Mouse (Mus musculus) heart, postnatal 14 days (tissue): ENCODE measurements at regions not wholly inside any gene's neighbourhood (a gene's known extent, or its start where the extent isn't known, plus 50 kb on each side); places are given as distances from the start of the nearest gene placed in this dataset.
"Not testable (repeated sequence)": the region's sequence is repeated elsewhere in the genome, so short reads cannot be mapped to it uniquely, and the experiment has no call there.

ENCODE experiments used
- DNase-seq, 2 experiments: peaks; one replicate each; pipeline ENCODE4 v3.0.0; 2021 to 2022
- intact Hi-C: fragments of 180-260 bp; cut with DNase I; formaldehyde crosslinking; loops from one replicate; pipeline ENCODE4 v1.15.1; 2025

GRCm38 (mm10) chr15:96031085-96031780 is 240.6 kb downstream of the Ano6 start:
- intact Hi-C loops = no loop called here
- no peak for DNase-seq

- no peak for DNase-seq
- intact Hi-C loops = no loop called here
These were observed 244.6 kb downstream of the Ano6 start for GRCm38 (mm10) chr15:96035273-96035672.

GRCm38 (mm10) chr15:96045561-96045960 is 241.8 kb upstream of the Arid2 start:
- intact Hi-C loops = no loop called here
- DNase-seq = no peak

- intact Hi-C loops = no loop called here
These were observed 240.7 kb upstream of the Arid2 start for GRCm38 (mm10) chr15:96046651-96047050.

GRCm38 (mm10) chr15:96050416-96050815 is 236.9 kb upstream of the Arid2 start:
- DNase-seq = no peak
- intact Hi-C loops = no loop called here

More at GRCm38 (mm10) chr15:96046651-96047050, 240.7 kb upstream of the Arid2 start:
- DNase-seq = no peak

- no peak for DNase-seq
- intact Hi-C loops = no loop called here
These were observed 234.7 kb upstream of the Arid2 start for GRCm38 (mm10) chr15:96052586-96052985.

GRCm38 (mm10) chr15:96055361-96055760 is 232.0 kb upstream of the Arid2 start:
- intact Hi-C loops = no loop called here
- DNase-seq = no peak

GRCm38 (mm10) chr15:96055796-96056473 is 231.4 kb upstream of the Arid2 start:
- intact Hi-C loops = no loop called here
- no peak for DNase-seq

GRCm38 (mm10) chr15:96059623-96060022 is 227.7 kb upstream of the Arid2 start:
- intact Hi-C loops = no loop called here
- peak in 1 of 2 experiments; percentile 15 for DNase-seq

- intact Hi-C loops = no loop called here
- DNase-seq = no peak
These were observed 222.7 kb upstream of the Arid2 start for GRCm38 (mm10) chr15:96064499-96065217.

GRCm38 (mm10) chr15:96075615-96076014 is 211.7 kb upstream of the Arid2 start:
- no peak for DNase-seq
- intact Hi-C loops = no loop called here

- no peak for DNase-seq
These were observed 209.6 kb upstream of the Arid2 start for GRCm38 (mm10) chr15:96077756-96078155.

GRCm38 (mm10) chr15:96078580-96078979 is 208.7 kb upstream of the Arid2 start:
- no peak for DNase-seq
- intact Hi-C loops = no loop called here

More at GRCm38 (mm10) chr15:96077756-96078155, 209.6 kb upstream of the Arid2 start:
- intact Hi-C loops = no loop called here

- intact Hi-C loops = no loop called here
- DNase-seq = no peak
These were observed 197.6 kb upstream of the Arid2 start for GRCm38 (mm10) chr15:96089676-96090075.

GRCm38 (mm10) chr15:96096438-96096837 is 190.9 kb upstream of the Arid2 start:
- intact Hi-C loops = no loop called here
- no peak for DNase-seq

- intact Hi-C loops = no loop called here
- no peak for DNase-seq
These were observed 188.5 kb upstream of the Arid2 start for GRCm38 (mm10) chr15:96098821-96099220.

GRCm38 (mm10) chr15:96099844-96100640 is 187.3 kb upstream of the Arid2 start:
- DNase-seq, intact Hi-C loops: not testable (repeated sequence)

GRCm38 (mm10) chr15:96103737-96104136 is 183.6 kb upstream of the Arid2 start:
- intact Hi-C loops = no loop called here
- peak; percentile 44 to 60 for DNase-seq

- intact Hi-C loops = no loop called here
These were observed 179.8 kb upstream of the Arid2 start for GRCm38 (mm10) chr15:96107503-96107902.

GRCm38 (mm10) chr15:96113091-96113490 is 174.2 kb upstream of the Arid2 start:
- intact Hi-C loops = no loop called here
- DNase-seq = no peak

More at GRCm38 (mm10) chr15:96107503-96107902, 179.8 kb upstream of the Arid2 start:
- DNase-seq = no peak

GRCm38 (mm10) chr15:96114616-96115015 is 172.7 kb upstream of the Arid2 start:
- no peak for DNase-seq
- intact Hi-C loops = no loop called here
